Mouse (Mus musculus) midbrain, embryonic 14.5 days (tissue): ENCODE measurements around the gene Xrn2. TPM values are rescaled to one million over a fixed set of nuclear protein-coding genes. Genes with fewer than 3 reads are reported as not detected.

Experiments used
- ATAC-seq: fragments of 200-750 bp; cut with Nextera tagmentation; 2 replicates; pipeline ENCODE4 v1.8.0; 2017; ENCODE audit warnings: moderate number of reproducible peaks, moderate library complexity; ENCODE audit not compliant: low FRiP score, low TSS enrichment
- DNase-seq: peaks from one replicate; pipeline ENCODE4 v3.0.0-alpha.2; 2015
- H3K27ac ChIP-seq: fragments of 300-500 bp; sonication (generic); replicated peaks from 2 replicates; pipeline ENCODE4 v1.5.1; 2014; ENCODE audit warnings: mild to moderate bottlenecking, low read depth, low read length, moderate library complexity
- H3K27me3 ChIP-seq: fragments of 300-500 bp; sonication (generic); 2 replicates; pipeline ENCODE4 v1.6.1; 2014; ENCODE audit warnings: low read length, control low read depth, mixed read lengths; ENCODE audit not compliant: control insufficient read depth, insufficient read depth
- H3K36me3 ChIP-seq: fragments of 300-500 bp; sonication (generic); 2 replicates; pipeline ENCODE4 v1.6.1; 2014; ENCODE audit warnings: low read length, control low read depth; ENCODE audit not compliant: control insufficient read depth, insufficient read depth
- H3K4me1 ChIP-seq: fragments of 300-500 bp; sonication (generic); 2 replicates; pipeline ENCODE4 v1.6.1; 2014; ENCODE audit warnings: mild to moderate bottlenecking, antibody characterized with exemption, low read length, control low read depth; ENCODE audit not compliant: control insufficient read depth, insufficient read depth
- H3K4me2 ChIP-seq: fragments of 300-500 bp; sonication (generic); 2 replicates; pipeline ENCODE4 v1.6.1; 2014; ENCODE audit warnings: mild to moderate bottlenecking, low read length, moderate library complexity
- H3K4me3 ChIP-seq: fragments of 300-500 bp; sonication (generic); replicated peaks from 2 replicates; pipeline ENCODE4 v1.5.1; 2014; ENCODE audit warnings: low read depth, low read length
- H3K9ac ChIP-seq: fragments of 300-500 bp; sonication (generic); replicated peaks from 2 replicates; pipeline ENCODE4 v1.6.1; 2014; ENCODE audit warnings: mild to moderate bottlenecking, low read length, moderate library complexity
- H3K9me3 ChIP-seq: fragments of 300-500 bp; sonication (generic); 2 replicates; pipeline ENCODE4 v1.6.1; 2016; ENCODE audit warnings: low read length, control low read depth, mixed read lengths; ENCODE audit not compliant: control insufficient read depth
- WGBS: fragments of 180-500 bp; shearing (Covaris S2); extraction: QIAGEN DNeasy Blood & Tissue Kit; methylation state at CpG from one replicate; pipeline ENCODE4 v1.1.7; 2014; 5-methylcytosine and 5-hydroxymethylcytosine counted together
- polyA plus RNA-seq: library from polyadenylated mRNA; unstranded; fragments of >200 nt; fragmentation: Nextera tagmentation; extraction: Ambion mirVana; gene quantifications from 2 replicates; pipeline ENCODE4 v1.2.1, GENCODE M21; 2014

Gene Xrn2
- polyA plus RNA-seq, 1 experiment from 2014 or later: 93.9 TPM

DNA sequence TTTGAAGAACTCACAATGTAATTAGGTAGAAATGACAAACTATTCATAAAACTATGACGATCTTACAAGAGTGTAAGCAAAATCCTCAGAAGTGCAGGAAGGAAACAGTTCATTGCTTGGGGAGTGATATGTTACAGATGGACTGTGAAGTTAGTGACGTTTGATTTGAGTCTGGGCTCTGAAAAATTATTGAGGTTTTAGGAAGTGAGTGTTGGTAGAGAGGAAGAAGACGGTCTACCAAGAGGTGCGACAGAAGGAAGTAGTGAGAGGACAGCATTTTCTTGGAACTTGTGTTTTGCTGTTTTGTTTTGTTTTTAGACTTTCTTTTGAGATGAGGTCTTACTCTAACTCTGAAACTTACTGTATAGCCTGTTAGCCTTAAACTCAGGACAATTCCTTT, 10.8 kb downstream of the Xrn2 start:
- Histone ChIP-seq H3K9ac (no peak overlapping the region), H3K27me3 (no peaks in the 10 kb centered on the region), H3K4me2 (no peak overlapping the region), H3K4me1 (no peaks in the 10 kb centered on the region), H3K36me3 (peaks cover 19% of the 10 kb centered on the region), H3K27ac (no peak overlapping the region), H3K4me3 (no peak overlapping the region), H3K9me3 (no peaks in the 10 kb centered on the region)
- 98% methylated on average over 4 of the region's 4 CpGs for WGBS
- ATAC-seq (no peak), DNase-seq (no peak)

DNA sequence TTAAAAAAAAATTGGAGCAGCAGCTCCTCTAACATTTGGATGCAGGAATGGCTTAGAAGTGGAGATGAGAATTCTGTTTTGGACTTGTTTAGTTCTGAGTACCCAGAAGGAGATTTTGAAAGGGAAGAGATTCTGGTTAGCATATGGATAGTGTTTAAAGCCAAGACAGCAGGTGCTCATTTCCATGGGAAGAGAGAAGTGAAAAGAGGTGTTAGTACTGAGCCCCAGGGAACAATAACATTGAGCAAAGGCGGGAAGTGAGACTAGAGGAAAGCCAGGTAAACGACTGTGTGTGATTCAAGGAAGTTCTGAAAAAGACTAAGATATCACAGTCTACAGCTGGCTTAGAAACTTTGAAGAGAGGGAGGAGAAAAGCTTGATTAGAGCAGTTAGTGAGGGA, 20.3 kb downstream of the Xrn2 start:
- ATAC-seq (no peak), DNase-seq (no peak)
- H3K27me3 ChIP-seq: no peaks in the 10 kb centered on the region
- H3K9ac ChIP-seq: no peak overlapping the region
- no peak overlapping the region for H3K27ac ChIP-seq
- H3K9me3 ChIP-seq: no peaks in the 10 kb centered on the region
- H3K4me3 ChIP-seq: no peak overlapping the region
- no peaks in the 10 kb centered on the region for H3K4me1 ChIP-seq
- WGBS: 51% methylated on average over 2 of the region's 2 CpGs
- no peak overlapping the region for H3K4me2 ChIP-seq
- peaks cover 57% of the 10 kb centered on the region for H3K36me3 ChIP-seq

DNA sequence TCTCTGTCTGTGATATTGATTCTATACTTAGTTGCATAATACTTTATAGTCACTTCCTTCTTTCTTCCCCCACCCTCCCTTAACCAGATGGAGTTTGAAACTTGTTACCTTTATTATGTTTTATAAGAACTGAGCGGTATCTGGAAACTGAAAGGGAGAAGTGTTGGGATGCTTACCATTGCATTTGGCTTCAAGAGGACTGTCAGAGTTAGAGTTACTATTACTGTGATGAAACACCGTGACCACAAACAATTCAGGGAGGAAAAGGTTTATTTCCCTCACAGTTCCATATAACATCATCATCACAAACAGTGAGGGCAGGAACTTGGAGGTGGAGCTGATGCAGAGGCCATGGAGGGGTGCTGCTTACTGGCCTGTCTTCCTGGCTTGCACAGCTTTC, 23.1 kb downstream of the Xrn2 start:
- 97% methylated on average over 2 of the region's 2 CpGs for whole genome bisulfite sequencing
- Histone ChIP-seq H3K36me3 (peaks cover 45% of the 10 kb centered on the region), H3K9ac (no peak overlapping the region), H3K9me3 (no peaks in the 10 kb centered on the region), H3K27me3 (no peaks in the 10 kb centered on the region), H3K4me2 (no peak overlapping the region), H3K27ac (no peak overlapping the region), H3K4me1 (no peaks in the 10 kb centered on the region), H3K4me3 (no peak overlapping the region)
- ATAC-seq: no peak
- DNase-seq: no peak

DNA sequence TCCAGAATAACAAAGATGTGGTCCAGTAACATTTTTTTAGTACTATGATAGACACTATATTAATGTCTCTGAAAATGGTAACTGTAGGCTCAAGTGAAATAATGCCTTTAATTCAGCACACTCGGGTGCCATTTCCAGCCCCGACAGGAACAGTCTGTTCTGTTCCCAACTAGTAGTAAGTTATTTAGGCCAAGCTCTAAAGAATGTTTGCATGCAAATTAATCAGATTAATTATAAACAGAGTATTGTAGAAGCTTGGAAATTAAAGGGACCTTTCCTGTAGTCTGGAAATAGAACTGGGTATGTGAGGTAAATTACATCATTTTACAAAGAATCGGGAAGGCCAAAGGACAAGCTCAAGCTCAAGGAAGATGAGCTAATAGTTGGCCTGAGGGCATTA, 34.3 kb downstream of the Xrn2 start:
- no peaks in the 10 kb centered on the region for H3K9me3 ChIP-seq
- no peak overlapping the region for H3K4me3 ChIP-seq
- no peak overlapping the region for H3K9ac ChIP-seq
- H3K36me3 ChIP-seq: peaks cover 56% of the 10 kb centered on the region
- H3K27me3 ChIP-seq: no peaks in the 10 kb centered on the region
- 93% methylated on average over 3 of the region's 3 CpGs for WGBS
- ATAC-seq (no peak), DNase-seq (no peak)
- no peaks in the 10 kb centered on the region for H3K4me1 ChIP-seq
- no peak overlapping the region for H3K4me2 ChIP-seq
- H3K27ac ChIP-seq: no peak overlapping the region

DNA sequence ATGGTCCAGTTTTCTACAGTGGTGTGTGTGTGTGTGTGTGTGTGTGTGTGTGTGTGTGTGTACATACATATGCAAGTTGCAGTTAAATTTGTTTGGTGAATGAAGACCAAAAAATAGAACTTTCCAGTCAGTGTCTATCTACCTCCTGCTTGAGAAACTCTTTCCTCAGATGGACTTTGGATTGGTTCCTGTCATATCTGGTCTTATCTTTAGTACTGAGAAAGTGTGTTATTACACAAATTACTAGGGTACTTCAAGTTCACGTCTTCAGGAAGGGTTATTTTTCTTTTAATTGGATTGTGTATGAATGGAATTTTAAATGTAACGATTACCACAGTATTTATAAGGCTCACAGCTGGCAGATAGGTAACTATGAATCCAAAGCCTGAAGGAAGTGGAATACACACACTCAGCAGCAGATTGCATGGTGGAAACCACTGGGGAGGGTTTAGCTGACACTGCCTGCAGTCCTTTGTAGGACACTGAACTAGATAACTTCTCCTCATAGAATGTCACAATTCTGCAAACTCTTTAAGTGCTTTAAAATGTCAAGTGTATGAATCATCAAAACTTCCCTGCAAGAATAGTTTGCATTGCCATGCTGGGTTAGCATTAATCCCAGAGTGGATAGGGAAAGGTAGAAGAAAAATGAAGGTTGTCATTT, 40.6 kb downstream of the Xrn2 start:
- ATAC-seq (no peak), DNase-seq (no peak)
- Histone ChIP-seq H3K36me3 (peaks cover 66% of the 10 kb centered on the region), H3K27me3 (no peaks in the 10 kb centered on the region), H3K4me1 (no peaks in the 10 kb centered on the region), H3K9me3 (no peaks in the 10 kb centered on the region), H3K9ac (no peak overlapping the region), H3K4me3 (no peak overlapping the region), H3K27ac (no peak overlapping the region), H3K4me2 (no peak overlapping the region)
- 97% methylated on average over 2 of the region's 2 CpGs for WGBS

DNA sequence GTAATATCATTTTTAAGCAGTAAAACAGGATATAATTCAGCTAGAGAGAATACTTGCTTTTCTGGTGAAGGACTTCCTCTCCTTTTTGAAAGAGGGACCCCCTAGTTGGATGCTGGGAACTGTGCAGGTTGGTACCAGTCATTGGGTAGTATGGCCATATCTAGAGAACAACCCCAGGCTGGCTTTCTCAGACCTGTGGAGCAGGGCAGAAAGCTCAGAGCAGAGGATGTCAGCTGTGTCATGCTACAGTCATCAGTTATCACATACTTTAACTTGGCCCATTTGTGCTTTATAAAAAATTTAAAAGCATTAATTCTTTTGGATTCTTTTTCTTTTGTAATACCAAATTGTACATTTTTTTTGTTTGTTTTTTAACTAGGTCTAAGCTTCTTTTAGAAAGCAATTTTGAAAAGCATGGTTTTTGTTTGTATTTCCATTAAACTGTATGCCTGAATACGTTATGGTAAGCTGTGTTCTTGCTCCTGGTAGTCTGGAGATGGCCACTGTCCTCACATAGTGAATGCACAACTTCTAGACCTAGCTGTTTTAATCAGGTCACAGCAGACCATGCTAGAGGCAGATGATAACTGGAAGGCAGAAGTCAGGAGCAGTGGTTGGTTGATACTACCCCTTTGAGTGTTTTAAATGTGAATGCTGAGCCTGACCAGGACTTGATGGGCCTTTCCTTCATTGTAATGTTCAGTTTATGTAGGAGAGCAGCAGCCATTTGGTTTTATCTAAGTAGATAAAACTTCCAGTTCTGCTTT, 54.9 kb downstream of the Xrn2 start:
- H3K27me3 ChIP-seq: no peaks in the 10 kb centered on the region
- ATAC-seq (no peak), DNase-seq (no peak)
- no peak overlapping the region for H3K4me2 ChIP-seq
- WGBS: 98% methylated on average over 1 of the region's 1 CpGs
- H3K36me3 ChIP-seq: peaks cover 35% of the 10 kb centered on the region
- no peaks in the 10 kb centered on the region for H3K9me3 ChIP-seq
- no peaks in the 10 kb centered on the region for H3K4me1 ChIP-seq
- H3K27ac ChIP-seq: no peak overlapping the region
- H3K4me3 ChIP-seq: no peak overlapping the region
- H3K9ac ChIP-seq: no peak overlapping the region

DNA sequence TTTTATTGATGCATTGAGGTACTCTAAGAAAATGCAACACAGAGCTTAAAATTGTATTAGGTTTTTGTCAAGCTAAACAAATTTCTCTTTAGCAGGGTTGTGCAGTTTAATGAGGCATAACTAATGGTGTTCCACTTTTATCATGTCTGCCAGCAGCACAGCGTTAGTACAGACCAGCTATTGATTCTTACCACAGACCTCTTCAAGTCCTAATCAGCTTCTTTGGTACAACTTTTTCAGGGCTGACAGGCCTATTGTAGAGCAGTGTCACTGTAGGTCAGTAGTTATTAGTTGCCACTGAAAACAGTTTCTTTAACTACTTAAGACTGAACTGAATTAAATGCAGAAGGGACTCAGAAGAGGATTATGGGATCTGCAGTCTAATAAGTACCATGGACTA, 56.3 kb downstream of the Xrn2 start:
- no peak overlapping the region for H3K27ac ChIP-seq
- WGBS: 13% methylated on average over 1 of the region's 1 CpGs
- no peaks in the 10 kb centered on the region for H3K4me1 ChIP-seq
- no peak for DNase-seq
- H3K27me3 ChIP-seq: no peaks in the 10 kb centered on the region
- H3K9me3 ChIP-seq: no peaks in the 10 kb centered on the region
- H3K4me2 ChIP-seq: no peak overlapping the region
- H3K4me3 ChIP-seq: no peak overlapping the region
- H3K36me3 ChIP-seq: peaks cover 33% of the 10 kb centered on the region
- no peak overlapping the region for H3K9ac ChIP-seq
- no peak for ATAC-seq

DNA sequence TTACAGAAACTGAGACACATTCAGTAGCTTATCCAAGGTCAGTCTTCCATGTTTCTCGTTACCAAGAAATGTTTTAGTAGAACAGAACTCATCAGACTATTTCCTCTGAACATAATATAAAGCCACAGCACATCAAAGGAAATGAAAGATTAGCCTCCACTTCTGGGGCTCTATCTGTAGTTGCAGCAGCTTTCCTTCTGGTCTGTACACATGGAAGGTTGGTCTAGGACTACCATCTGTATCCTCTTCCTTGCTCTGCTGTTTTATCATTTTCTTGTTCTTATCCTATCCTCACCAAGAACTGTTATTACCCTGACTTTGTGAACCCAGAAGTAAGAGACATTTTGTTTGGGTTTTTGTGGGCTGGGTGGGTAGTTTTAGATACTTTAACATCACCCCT, 57.5 kb downstream of the Xrn2 start:
- Histone ChIP-seq H3K27me3 (no peaks in the 10 kb centered on the region), H3K4me3 (no peak overlapping the region), H3K36me3 (peaks cover 35% of the 10 kb centered on the region), H3K9ac (no peak overlapping the region), H3K27ac (no peak overlapping the region), H3K9me3 (no peaks in the 10 kb centered on the region), H3K4me1 (no peaks in the 10 kb centered on the region), H3K4me2 (no peak overlapping the region)
- WGBS: 89% methylated on average over 1 of the region's 1 CpGs
- no peak for ATAC-seq
- DNase-seq: no peak

DNA sequence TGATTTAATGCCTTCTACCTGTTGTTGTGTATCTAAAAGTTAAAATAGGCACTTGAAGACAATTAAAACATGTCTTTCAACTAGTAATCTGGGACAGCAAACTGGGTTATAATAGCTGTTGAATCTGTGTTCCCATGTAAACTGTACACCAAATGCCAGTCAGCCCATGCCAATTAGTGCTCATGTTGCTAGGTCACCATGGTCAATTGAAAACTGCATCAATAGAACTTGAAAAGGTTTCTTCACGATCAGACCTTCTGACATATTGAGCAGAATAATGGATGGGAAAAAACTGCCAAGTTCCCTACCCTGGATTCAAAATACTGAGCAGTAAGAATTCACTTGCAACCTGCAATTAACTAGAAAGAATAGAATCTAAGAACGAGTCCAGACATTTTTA, 61.2 kb downstream of the Xrn2 start:
- no peak overlapping the region for H3K9ac ChIP-seq
- ATAC-seq (no peak), DNase-seq (no peak)
- 72% methylated on average over 2 of the region's 2 CpGs for WGBS
- no peak overlapping the region for H3K4me2 ChIP-seq
- H3K4me3 ChIP-seq: no peak overlapping the region
- H3K4me1 ChIP-seq: no peaks in the 10 kb centered on the region
- H3K9me3 ChIP-seq: no peaks in the 10 kb centered on the region
- H3K27ac ChIP-seq: no peak overlapping the region
- peaks cover 4% of the 10 kb centered on the region; the same call in 1 of the 2 replicates for H3K27me3 ChIP-seq
- peaks cover 48% of the 10 kb centered on the region for H3K36me3 ChIP-seq
